Mouse (Mus musculus): ENCODE results near the gene Uqcc2. TPM values are rescaled to one million over a fixed set of nuclear protein-coding genes. Genes with fewer than 3 reads are reported as not detected.
A peak's percentile ranks its signal among the peaks of the same experiment; 100 is the strongest.

The Uqcc2 gene
- polyA plus RNA-seq, 1 experiment from 2014 or later: 307 TPM

DNA sequence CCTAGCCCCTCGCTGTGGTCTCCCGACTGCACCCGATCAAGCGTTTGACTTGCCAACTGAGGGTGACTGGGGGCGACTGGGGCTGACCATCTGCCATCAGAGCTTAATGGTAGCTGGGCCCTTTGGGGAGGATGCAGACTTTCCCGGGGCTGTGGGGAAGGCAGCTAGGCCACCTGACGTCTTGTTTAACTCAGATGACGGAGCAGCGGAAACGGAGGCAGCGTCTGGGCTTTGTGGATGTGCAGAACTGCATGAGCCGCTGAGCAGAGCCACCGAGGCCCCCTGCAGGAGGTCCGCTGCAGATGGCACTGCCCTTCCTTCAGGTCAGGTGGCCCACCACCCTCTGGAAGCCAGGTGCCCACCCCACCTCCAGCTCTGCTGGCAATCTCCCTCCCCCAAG lies 12.4 kb downstream of the Uqcc2 start:
- peaks cover 26% of the 10 kb centered on the region for H3K36me3 ChIP-seq
- H3K27me3 ChIP-seq (replicated peaks): no peaks in the 10 kb centered on the region; the same call in 1 of the 2 replicates
- no peak overlapping the region for H3K4me3 ChIP-seq
- H3K9ac ChIP-seq: no peak overlapping the region
- WGBS: 46% methylated on average over 14 of the region's 14 CpGs
- ATAC-seq (ENCODE audit: low FRiP score, low read depth): no peak
- H3K4me1 ChIP-seq: peaks cover 26% of the 10 kb centered on the region
- H3K27ac ChIP-seq: no peak overlapping the region
- H3K9me3 ChIP-seq: 0 out of 2 replicates have a peak, but pooled peaks cover 4% of the 10 kb centered on the region
- peak overlapping the region; percentile 29; the same call in 1 of the 2 replicates for H3K4me2 ChIP-seq (replicated peaks)

GRCm38 (mm10) chr17:27120561-27121024 lies 13.1 kb downstream of the Uqcc2 start:
- Histone ChIP-seq H3K4me1 (peaks cover 26% of the 10 kb centered on the region), H3K36me3 (peaks cover 26% of the 10 kb centered on the region), H3K4me2 (replicated peaks) (peak overlapping the region; percentile 29; the same call in 1 of the 2 replicates), H3K27me3 (replicated peaks) (no peaks in the 10 kb centered on the region; the same call in 1 of the 2 replicates), H3K4me3 (no peak overlapping the region), H3K9me3 (0 out of 2 replicates have a peak, but pooled peaks cover 4% of the 10 kb centered on the region), H3K9ac (no peak overlapping the region), H3K27ac (no peak overlapping the region)
- WGBS: 9% methylated on average over 18 of the region's 18 CpGs
- ATAC-seq (ENCODE audit: low FRiP score, low read depth): no peak

DNA sequence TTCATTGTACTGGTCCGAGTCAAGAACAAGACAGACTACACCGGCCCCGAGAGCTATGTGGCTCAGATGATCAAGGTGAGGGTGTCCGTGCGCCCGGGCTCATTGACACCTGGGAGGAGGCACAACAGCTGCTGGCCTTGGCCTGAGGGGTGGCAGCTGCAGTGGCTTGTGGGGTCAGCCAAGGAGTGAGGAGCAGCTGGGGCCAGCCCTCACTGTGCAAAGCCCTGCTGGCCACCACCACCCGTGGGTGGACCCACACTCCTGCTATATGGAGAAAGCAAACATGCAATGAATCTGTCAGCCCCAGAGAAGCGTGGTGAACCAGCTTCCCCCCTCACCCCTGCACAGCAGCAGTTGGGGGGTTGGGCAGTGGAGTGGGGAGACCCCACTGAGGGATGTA lies 13.8 kb downstream of the Uqcc2 start:
- H3K4me1 ChIP-seq: peaks cover 21% of the 10 kb centered on the region
- H3K9me3 ChIP-seq: 0 out of 2 replicates have a peak, but pooled peaks cover 4% of the 10 kb centered on the region
- H3K27ac ChIP-seq: no peak overlapping the region
- H3K27me3 ChIP-seq (replicated peaks): no peaks in the 10 kb centered on the region; the same call in 1 of the 2 replicates
- no peak for ATAC-seq (ENCODE audit: low FRiP score, low read depth)
- no peak overlapping the region for H3K9ac ChIP-seq
- no peak overlapping the region for H3K4me2 ChIP-seq (replicated peaks)
- H3K4me3 ChIP-seq: no peak overlapping the region
- peaks cover 26% of the 10 kb centered on the region for H3K36me3 ChIP-seq
- 67% methylated on average over 8 of the region's 8 CpGs for WGBS

- H3K9me3 ChIP-seq: 0 out of 2 replicates have a peak, but pooled peaks cover 4% of the 10 kb centered on the region
- H3K36me3 ChIP-seq: peaks cover 26% of the 10 kb centered on the region
- no peak overlapping the region for H3K9ac ChIP-seq
- ATAC-seq (ENCODE audit: low FRiP score, low read depth): no peak
- no peak overlapping the region for H3K4me2 ChIP-seq (replicated peaks)
- 77% methylated on average over 4 of the region's 4 CpGs for WGBS
- H3K27me3 ChIP-seq (replicated peaks): no peaks in the 10 kb centered on the region; the same call in 1 of the 2 replicates
- H3K4me3 ChIP-seq: no peak overlapping the region
- peaks cover 20% of the 10 kb centered on the region for H3K4me1 ChIP-seq
- H3K27ac ChIP-seq: no peak overlapping the region
Measured at GRCm38 (mm10) chr17:27119540-27119895, 14.2 kb downstream of the Uqcc2 start.

GRCm38 (mm10) chr17:27118676-27119539 lies 14.8 kb downstream of the Uqcc2 start:
- Histone ChIP-seq H3K36me3 (peaks cover 24% of the 10 kb centered on the region), H3K9ac (no peak overlapping the region), H3K4me1 (peaks cover 19% of the 10 kb centered on the region), H3K4me3 (no peak overlapping the region), H3K4me2 (replicated peaks) (no peak overlapping the region), H3K27me3 (replicated peaks) (no peaks in the 10 kb centered on the region; the same call in 1 of the 2 replicates), H3K9me3 (0 out of 2 replicates have a peak, but pooled peaks cover 4% of the 10 kb centered on the region), H3K27ac (no peak overlapping the region)
- 90% methylated on average over 25 of the region's 25 CpGs for WGBS
- no peak for ATAC-seq (ENCODE audit: low FRiP score, low read depth)

- no peak overlapping the region for H3K4me3 ChIP-seq
- no peak for ATAC-seq (ENCODE audit: low FRiP score, low read depth)
- H3K9me3 ChIP-seq: no peaks in the 10 kb centered on the region
- no peaks in the 10 kb centered on the region for H3K27me3 ChIP-seq (replicated peaks)
- H3K9ac ChIP-seq: no peak overlapping the region
- no peaks in the 10 kb centered on the region for H3K36me3 ChIP-seq
- no peaks in the 10 kb centered on the region for H3K4me1 ChIP-seq
- 91% methylated on average over 7 of the region's 7 CpGs for WGBS
- H3K27ac ChIP-seq: no peak overlapping the region
- H3K4me2 ChIP-seq (replicated peaks): no peak overlapping the region
Measured at GRCm38 (mm10) chr17:27110072-27110471, 23.6 kb downstream of the Uqcc2 start.

DNA sequence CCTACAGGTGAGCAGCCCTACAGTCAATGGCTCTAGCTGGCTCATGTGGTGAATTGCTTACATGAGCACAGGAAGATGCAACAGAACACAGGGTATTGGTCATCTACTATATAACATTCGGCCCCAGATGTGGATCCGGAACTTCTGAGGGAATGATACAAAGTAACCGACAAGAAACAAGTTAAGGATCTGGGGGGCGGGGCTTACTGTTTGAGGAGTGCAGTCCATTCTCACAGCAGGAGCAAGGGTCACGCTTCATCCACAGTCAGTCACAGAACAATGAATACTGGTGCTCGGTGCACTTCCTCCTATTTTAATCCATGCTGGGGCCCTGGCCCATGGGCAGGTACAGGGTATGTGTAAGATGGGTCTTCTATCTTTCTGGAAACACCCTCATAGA lies 25.8 kb downstream of the Uqcc2 start:
- H3K4me3 ChIP-seq: no peak overlapping the region
- H3K27me3 ChIP-seq (replicated peaks): no peaks in the 10 kb centered on the region
- H3K27ac ChIP-seq: no peak overlapping the region
- H3K36me3 ChIP-seq: no peaks in the 10 kb centered on the region
- no peaks in the 10 kb centered on the region for H3K4me1 ChIP-seq
- no peaks in the 10 kb centered on the region for H3K9me3 ChIP-seq
- 74% methylated on average over 6 of the region's 6 CpGs for WGBS
- no peak for ATAC-seq (ENCODE audit: low FRiP score, low read depth)
- no peak overlapping the region for H3K9ac ChIP-seq
- no peak overlapping the region for H3K4me2 ChIP-seq (replicated peaks)

- H3K4me3 ChIP-seq: no peak overlapping the region
- 87% methylated on average over 9 of the region's 9 CpGs for WGBS
- no peak for ATAC-seq (ENCODE audit: low FRiP score, low read depth)
- no peak overlapping the region for H3K9ac ChIP-seq
- H3K9me3 ChIP-seq: no peaks in the 10 kb centered on the region
- H3K27ac ChIP-seq: no peak overlapping the region
- H3K4me2 ChIP-seq (replicated peaks): no peak overlapping the region
- no peaks in the 10 kb centered on the region for H3K36me3 ChIP-seq
- no peaks in the 10 kb centered on the region for H3K27me3 ChIP-seq (replicated peaks)
- no peaks in the 10 kb centered on the region for H3K4me1 ChIP-seq
Measured at GRCm38 (mm10) chr17:27106745-27107144, 27.0 kb downstream of the Uqcc2 start.

GRCm38 (mm10) chr17:27105698-27106470 lies 27.8 kb downstream of the Uqcc2 start:
- Histone ChIP-seq H3K9me3 (no peaks in the 10 kb centered on the region), H3K9ac (no peak overlapping the region), H3K27ac (no peak overlapping the region), H3K4me1 (no peaks in the 10 kb centered on the region), H3K4me3 (no peak overlapping the region), H3K27me3 (replicated peaks) (no peaks in the 10 kb centered on the region), H3K4me2 (replicated peaks) (no peak overlapping the region), H3K36me3 (no peaks in the 10 kb centered on the region)
- WGBS: 68% methylated on average over 14 of the region's 18 CpGs
- ATAC-seq (ENCODE audit: low FRiP score, low read depth): no peak

- Histone ChIP-seq H3K36me3 (no peaks in the 10 kb centered on the region), H3K4me1 (no peaks in the 10 kb centered on the region), H3K9ac (no peak overlapping the region), H3K27me3 (replicated peaks) (no peaks in the 10 kb centered on the region), H3K4me2 (replicated peaks) (no peak overlapping the region), H3K9me3 (no peaks in the 10 kb centered on the region), H3K27ac (no peak overlapping the region), H3K4me3 (no peak overlapping the region)
- 81% methylated on average over 5 of the region's 5 CpGs for WGBS
- no peak for ATAC-seq (ENCODE audit: low FRiP score, low read depth)
Measured at GRCm38 (mm10) chr17:27101675-27102074, 32.0 kb downstream of the Uqcc2 start.

DNA sequence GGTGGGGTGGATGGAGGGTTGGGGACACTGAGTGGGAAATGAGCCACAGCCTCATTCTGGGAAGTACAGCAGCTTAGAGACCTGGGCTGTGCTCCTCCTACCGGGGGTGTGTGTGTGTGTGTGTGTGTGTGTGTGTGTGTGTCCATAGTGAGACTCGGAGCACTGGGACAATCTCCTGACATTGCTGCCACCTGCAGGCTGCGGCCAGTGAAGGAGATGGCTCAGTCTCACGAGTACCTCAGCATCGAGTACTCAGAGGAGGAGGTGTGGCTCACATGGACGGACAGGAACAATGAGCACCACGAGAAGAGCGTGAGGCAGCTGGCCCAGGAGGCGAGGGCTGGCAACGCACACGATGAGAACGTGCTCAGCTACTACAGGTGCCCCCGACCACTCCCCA lies 38.0 kb downstream of the Uqcc2 start:
- no peak for ATAC-seq (ENCODE audit: low FRiP score, low read depth)
- Histone ChIP-seq H3K27me3 (replicated peaks) (no peaks in the 10 kb centered on the region), H3K9me3 (no peaks in the 10 kb centered on the region), H3K4me3 (no peak overlapping the region), H3K4me2 (replicated peaks) (no peak overlapping the region), H3K4me1 (no peaks in the 10 kb centered on the region), H3K36me3 (no peaks in the 10 kb centered on the region), H3K27ac (no peak overlapping the region), H3K9ac (no peak overlapping the region)
- WGBS: 37% methylated on average over 13 of the region's 13 CpGs

DNA sequence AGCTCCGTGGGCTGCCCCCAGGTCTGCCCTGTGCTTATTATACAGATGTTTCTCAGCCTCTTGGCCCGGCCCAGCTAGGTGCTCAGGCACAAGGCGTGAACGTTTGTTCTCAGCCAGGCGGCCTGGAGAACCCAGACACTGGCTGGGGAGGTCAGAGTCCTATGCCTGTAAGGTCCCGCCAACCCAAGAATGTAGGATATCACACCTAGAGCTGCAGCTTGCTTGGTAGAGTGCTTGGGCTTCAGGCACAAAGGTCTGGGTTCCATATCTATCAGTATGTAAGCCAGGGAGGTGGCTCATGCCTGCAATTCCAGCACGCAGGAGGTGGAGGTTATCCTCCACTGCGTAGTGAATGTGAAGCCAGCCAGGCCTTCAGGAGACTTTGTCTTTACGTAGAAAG lies 43.6 kb downstream of the Uqcc2 start:
- WGBS: 75% methylated on average over 9 of the region's 9 CpGs
- Histone ChIP-seq H3K4me1 (no peaks in the 10 kb centered on the region), H3K27ac (no peak overlapping the region), H3K9me3 (no peaks in the 10 kb centered on the region), H3K4me2 (replicated peaks) (no peak overlapping the region), H3K9ac (no peak overlapping the region), H3K36me3 (no peaks in the 10 kb centered on the region), H3K4me3 (no peak overlapping the region), H3K27me3 (replicated peaks) (no peaks in the 10 kb centered on the region)
- no peak for ATAC-seq (ENCODE audit: low FRiP score, low read depth)
